Mouse (Mus musculus): ENCODE measurements at regions not wholly inside any gene's neighbourhood (a gene's known extent, or its start where the extent isn't known, plus 50 kb on each side); places are given as distances from the start of the nearest gene placed in this dataset.

DNA sequence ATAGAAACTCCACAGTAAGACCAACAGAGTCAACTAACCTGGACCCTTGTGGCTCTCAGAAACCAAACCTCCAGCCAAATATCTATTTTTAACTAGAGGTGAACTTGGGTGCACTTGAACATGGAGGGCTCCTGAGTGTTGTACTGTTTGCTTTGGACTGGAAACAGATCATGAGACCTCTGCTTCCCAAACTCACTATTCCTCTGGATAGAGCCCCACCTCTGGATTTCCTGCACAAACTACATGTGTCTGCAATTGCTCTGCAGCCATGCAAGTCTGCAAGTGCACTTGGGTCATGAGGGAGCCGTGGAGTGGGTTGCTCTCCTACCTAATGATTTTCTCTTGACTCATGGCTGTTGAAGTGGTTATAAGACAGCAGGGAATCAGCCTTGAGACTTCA lies 759.9 kb upstream of the Fam160b2 start:
- DNase-seq (ENCODE audit: low spot score): no peak

GRCm38 (mm10) chr14:71338219-71338618 lies 738.6 kb upstream of the Fam160b2 start:
- DNase-seq (ENCODE audit: low spot score): no peak

DNA sequence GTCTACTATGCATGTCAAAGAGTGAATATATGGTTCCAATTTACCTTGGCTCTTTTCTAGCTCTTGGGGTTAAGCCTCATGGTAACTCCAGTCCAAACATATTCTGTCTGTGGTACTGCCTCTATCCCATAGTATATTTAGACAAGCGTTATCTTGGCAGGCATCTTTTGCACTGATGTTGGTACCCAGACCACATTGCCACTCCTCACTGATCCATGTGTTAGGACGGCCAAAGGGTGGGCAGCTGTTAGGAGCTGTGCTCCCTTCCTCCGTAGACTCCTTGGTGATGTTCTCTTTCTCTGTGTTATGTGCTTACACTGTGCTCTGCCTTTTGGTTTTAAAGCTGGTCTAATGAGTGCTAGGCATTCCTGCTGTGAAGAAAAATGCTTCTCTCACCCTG lies 737.3 kb upstream of the Fam160b2 start:
- DNase-seq (ENCODE audit: low spot score): no peak

- DNase-seq (ENCODE audit: low spot score): peak; percentile 19
These were observed 734.4 kb upstream of the Fam160b2 start for GRCm38 (mm10) chr14:71334022-71334421.

GRCm38 (mm10) chr14:71329862-71330630 lies 730.4 kb upstream of the Fam160b2 start:
- DNase-seq (ENCODE audit: low spot score): no peak

DNA sequence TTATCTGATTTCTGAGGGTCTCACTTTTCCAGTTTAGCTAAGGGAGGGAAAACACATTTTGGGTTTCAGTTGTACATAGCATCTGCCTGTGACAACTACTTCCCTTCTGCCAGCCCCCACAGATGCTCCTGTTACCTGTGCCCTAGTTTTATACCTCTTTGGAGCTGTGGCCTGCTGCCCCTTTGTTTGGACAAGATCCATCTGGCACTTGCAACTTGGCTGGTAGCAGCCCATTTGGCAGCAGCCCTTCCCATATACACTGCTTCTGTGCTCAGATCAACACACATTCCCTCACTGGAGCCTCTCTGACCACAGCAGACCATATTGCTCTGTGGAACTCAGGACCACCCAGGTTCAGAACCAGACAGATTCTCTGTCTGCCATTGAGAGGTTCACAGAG lies 728.0 kb upstream of the Fam160b2 start:
- DNase-seq (ENCODE audit: low spot score): no peak

- DNase-seq (ENCODE audit: low spot score): peak; percentile 7
These were observed 727.0 kb upstream of the Fam160b2 start for GRCm38 (mm10) chr14:71326521-71327105.

DNA sequence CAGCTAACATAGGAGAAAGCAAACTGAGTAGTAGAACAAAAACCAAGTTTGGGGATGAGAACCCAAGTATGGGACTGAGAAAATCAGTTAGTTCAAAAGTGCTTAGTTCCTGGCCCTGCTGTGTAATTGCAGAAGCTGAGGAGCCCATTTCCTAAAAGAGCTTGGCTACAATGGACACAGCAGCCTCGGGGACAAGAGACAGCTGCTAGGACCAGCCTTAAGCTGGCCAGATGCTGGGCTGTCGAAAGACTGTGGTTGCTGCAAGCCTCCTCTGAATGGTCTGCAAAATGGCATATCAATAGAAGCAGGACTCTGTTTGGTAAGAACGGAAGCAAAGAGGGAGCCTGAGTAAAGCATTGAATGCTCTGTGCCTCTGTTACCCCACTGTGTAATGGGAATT lies 715.6 kb upstream of the Fam160b2 start:
- no peak for DNase-seq (ENCODE audit: low spot score)

DNA sequence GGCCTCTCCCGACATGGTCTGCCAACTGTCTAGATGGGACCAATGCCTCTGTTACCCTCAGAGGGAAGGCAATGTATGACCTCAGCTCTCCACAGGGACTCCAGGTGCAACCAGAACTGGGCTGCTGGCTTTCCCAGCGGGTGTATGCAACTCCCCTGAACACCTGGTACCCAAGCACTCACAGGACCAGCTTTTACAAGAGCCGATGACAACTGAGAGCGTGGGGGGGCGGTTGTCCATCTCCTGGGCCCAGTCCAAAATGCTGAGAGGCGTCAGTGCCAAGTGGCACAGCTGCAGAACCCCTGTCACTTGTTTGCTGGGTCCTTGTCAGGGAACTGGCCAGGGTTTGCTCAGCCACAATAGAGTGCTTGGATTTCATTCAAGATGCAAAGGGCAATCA lies 700.1 kb upstream of the Fam160b2 start:
- peak; percentile 36 for DNase-seq (ENCODE audit: low spot score)

GRCm38 (mm10) chr14:71281568-71281967 lies 681.9 kb upstream of the Fam160b2 start:
- DNase-seq (ENCODE audit: low spot score): no peak

DNA sequence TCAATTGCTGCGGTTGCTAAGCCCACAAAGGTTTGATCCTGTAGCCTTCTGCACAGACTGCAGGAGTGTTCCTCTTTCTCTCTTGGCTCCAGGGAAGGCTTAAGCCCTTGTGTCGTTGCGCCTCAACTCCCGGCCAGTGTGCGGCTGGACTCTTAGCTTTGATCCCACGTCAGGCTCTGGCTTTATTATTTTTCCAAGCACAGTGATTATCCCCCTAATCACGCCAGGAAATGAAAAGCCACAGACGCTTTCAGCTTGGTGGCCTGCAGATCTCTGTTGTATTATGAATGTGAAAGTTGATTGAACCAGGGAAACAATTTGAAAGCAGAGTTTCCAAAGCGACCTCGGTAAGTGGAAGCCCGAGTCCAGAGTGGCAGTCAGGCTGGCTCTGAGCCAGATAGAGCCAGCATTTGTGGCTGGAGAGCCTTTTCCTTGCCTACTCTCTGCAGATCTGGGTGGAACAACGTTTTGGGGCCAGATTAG lies 676.7 kb upstream of the Fam160b2 start:
- no peak for DNase-seq (ENCODE audit: low spot score)

DNA sequence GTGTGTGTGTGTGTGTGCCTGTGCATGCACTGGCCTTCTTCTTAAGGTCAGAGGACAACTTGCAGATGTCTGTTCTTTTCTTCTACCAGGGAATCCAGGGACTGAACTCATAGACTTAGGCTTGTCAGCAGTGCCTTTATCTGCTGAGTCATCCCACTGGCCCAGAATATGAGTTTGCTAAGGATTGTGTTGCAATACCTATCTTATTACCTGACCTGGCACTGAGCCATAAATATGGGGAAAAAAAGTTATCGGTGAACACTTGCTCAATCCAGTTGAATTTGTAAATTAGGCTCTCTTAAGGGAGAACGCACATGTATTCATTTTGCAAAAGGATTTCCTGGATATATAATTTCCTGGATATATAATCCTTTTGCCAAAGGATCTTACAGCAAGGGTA lies 672.8 kb upstream of the Fam160b2 start:
- DNase-seq (ENCODE audit: low spot score): no peak

- DNase-seq (ENCODE audit: low spot score): no peak
These were observed 658.0 kb upstream of the Fam160b2 start for GRCm38 (mm10) chr14:71257650-71258049.

DNA sequence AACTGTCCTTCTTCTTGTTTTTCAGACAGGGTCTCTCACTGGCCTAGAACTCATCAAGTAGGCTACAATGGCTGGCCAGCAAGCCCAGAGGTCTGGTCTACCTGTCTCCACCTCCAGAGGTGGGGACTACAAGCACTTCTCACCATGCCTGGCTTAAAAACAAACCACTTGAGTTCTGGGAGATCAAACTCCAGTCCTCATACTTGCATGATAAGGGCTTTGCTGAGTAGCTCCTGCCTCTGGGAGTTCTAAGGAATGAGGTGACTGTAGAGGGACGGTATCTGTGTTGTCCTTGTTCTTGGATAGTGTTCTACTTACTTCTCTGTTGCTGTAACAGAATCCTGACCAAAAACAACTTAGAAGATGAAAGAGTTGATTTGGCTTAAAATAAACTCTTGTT lies 654.6 kb upstream of the Fam160b2 start:
- no peak for DNase-seq (ENCODE audit: low spot score)

DNA sequence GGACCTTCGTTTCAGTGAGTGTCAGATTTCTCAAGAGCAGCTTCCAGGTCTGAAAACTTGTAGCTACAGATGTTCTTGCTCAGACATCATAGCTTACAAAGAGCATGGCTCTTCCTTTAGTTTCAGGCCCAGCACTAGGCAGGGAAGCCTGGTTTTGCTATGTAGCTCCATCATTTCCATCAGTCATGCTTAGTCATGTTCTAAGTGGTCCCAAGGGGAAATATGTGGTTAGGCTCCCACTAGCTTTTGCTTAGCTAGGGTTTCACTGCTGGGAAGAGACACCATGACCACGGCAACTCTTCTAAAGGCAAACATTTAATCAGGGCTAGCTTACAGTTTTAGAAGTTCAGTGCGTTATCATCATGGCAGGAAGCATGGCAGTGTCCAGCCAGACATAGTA lies 652.5 kb upstream of the Fam160b2 start:
- no peak for DNase-seq (ENCODE audit: low spot score)

DNA sequence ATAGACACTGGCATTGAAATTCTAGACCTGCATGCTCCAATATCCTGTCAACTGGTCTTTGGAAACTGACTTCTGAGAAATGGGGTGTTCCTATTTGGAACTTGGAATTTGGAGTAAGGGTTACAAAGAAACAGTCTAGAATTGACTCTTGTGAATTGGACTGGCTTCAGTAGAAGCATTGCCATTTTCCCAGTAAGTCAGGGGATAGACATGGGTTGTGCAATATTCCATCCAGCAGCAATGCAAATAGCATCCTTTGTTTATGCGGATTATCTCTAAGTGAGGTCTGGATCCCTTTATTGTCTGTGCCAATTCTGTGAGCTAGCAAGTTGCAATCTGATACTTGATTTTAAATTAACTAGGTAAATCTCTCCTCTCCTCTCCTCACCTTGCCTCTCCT lies 651.5 kb upstream of the Fam160b2 start:
- peak; percentile 3 for DNase-seq (ENCODE audit: low spot score)

- DNase-seq (ENCODE audit: low spot score): no peak
These were observed 649.8 kb upstream of the Fam160b2 start for GRCm38 (mm10) chr14:71249387-71249965.

- DNase-seq (ENCODE audit: low spot score): no peak
These were observed 648.9 kb upstream of the Fam160b2 start for GRCm38 (mm10) chr14:71248534-71248933.

DNA sequence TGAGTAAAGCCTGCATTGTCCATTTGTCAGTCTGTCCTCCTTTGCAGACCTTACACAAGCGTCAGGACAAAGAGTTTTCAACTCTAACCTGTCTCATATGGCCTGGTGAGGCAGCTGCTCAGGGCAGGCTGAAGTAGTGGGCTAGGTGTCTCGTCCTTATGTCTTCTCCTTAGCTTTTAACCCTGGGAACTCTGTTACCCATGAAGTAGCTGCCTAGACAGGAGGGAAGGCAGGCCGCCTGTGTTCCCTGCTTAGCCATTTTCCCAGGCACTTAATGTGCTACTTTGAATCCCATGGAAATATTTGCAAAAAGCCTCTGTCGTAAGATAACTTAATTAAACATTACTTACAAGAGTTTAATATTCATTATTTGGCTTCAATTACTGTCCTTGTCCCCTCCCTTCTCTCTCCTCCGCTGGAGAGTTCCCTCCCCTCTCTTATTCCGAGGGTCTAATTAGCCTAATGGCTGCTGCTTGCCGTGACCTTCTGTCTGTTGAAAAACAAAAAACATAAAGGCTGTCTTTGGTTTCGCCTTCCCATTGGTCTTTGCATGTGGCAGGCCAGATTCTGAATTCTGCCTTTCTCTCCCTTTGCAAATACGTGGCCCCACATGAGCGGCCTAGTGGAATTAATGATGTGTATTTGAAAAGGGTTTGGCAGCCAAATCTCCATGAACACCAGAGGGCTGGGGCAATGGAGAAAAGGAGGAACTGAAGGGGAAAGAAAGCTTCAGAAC lies 642.2 kb upstream of the Fam160b2 start:
- DNase-seq (ENCODE audit: low spot score): no peak

DNA sequence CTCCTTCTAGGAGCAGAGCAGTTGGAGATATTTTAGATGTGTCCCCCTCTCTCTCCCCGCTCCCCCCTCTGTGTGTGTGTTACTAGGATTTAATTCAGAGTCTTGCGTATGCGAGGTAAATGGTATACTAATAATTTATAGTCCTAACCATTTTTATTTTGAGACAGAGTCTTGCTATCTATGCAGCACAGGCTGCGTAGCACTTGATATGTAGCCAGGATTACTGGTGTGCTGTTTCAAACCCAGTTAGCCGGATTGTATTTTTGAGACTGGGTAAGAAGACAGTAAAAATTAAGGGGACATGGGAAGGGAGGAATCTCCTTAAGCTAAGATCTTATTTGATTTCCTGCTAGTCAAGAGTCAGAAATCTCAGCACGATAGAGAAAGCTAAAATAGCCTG lies 636.6 kb upstream of the Fam160b2 start:
- DNase-seq (ENCODE audit: low spot score): no peak

DNA sequence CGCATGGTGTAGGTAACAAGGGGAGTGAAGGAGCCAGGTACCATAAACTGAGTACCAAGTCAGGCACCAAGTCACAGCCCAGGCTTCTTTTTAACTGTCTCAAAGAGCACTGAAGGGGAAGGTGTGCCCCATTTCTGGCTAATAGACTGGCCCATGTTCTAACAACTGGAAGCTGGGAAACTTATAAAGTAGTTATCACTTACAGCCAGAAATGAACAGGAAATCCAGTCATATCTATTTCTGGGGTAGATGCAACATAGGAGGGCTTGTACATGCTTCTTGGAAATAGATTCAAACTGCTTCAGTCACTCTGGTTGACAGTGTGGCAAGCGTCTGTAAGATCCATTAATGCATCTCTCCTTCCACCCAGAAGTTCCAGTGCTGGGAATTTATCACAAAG lies 635.3 kb upstream of the Fam160b2 start:
- no peak for DNase-seq (ENCODE audit: low spot score)

DNA sequence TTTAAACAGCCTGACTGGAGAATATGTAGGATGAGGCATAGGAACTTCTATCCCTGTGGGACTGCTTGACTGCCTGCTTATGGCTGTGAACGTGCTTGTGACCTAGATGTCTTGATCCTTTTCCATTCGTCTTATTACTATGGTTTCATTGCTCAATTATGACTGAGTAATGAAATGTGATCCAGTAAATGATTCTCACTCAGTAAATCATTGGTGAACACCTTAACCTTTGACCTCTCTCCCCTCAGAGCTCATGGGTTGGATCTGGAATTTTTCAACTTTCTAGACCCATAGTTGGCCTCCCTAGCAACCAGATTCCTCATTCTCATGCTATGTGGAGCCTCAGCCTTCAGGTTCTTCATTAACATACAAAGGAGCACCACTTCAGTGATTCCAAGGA lies 634.6 kb upstream of the Fam160b2 start:
- no peak for DNase-seq (ENCODE audit: low spot score)

Data from adipocyte (in vitro differentiated cells).